In the genomic region with DNA sequence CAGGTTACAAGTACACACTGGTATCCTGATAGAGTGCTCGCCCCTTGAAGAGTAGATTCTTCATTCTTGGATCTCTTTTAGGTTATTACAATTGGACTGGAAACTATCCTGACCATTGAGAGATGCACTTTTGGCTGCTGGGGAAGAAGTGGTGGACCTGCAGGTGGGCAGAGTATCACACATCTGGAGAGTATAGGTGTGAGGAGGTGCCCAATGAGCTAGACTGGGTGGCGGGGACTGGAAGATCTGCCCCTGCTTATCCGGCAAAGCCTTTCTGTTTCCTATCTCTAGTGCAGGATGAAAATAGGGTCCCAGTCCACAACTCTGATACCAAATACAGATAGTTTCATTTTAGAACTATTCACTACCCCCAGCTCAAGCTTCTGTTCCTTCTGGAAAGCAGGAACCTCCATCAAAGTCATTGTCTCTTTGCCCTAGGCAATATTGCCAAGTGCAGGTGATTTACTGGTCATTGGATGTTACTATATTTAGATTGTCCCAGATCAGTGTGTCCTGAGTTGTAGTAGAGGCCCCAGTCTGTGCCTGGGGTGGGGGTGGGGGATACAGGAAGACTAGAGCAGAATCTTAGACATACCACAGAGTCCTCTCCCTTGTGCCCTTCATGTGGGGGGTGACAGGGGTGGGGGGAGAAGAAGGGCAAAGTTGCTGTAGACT, we compare ENCODE assay signal across 16 mouse cellular contexts.
"Had no signal": no experiment of that assay in that cellular context is flagged by ENCODE, and none has a peak within 500 bp of the region (broad histone marks: within the 10 kb centered on the region; RNA-seq: fewer than 3 reads in every experiment).

No protein-coding gene starts in this region.

- H3K4me3 ChIP-seq: lung, embryonic 15.5 days; megakaryocyte, embryonic 14.5 days; midbrain, embryonic 13.5 days; midbrain, embryonic 15.5 days; neural tube, embryonic 12.5 days; stomach, embryonic 15.5 days had no signal

- H3K27me3 ChIP-seq: lung, embryonic 15.5 days; midbrain, embryonic 13.5 days; midbrain, embryonic 15.5 days; neural tube, embryonic 12.5 days; stomach, embryonic 15.5 days had no signal

- H3K4me2 ChIP-seq: lung, embryonic 15.5 days; midbrain, embryonic 11.5 days; midbrain, embryonic 13.5 days; midbrain, embryonic 15.5 days; neural tube, embryonic 12.5 days; stomach, embryonic 15.5 days had no signal

- ATAC-seq: lung, postnatal 0 days; midbrain, embryonic 13.5 days; midbrain, embryonic 15.5 days had no signal

- H3K27ac ChIP-seq: lung, embryonic 15.5 days; macrophage; midbrain, embryonic 13.5 days; midbrain, embryonic 15.5 days; neural tube, embryonic 12.5 days; stomach, embryonic 15.5 days; stomach, postnatal 0 days had no signal

- H3K4me1 ChIP-seq: lung, embryonic 15.5 days; megakaryocyte, embryonic 14.5 days; midbrain, embryonic 13.5 days; midbrain, embryonic 15.5 days; neural tube, embryonic 12.5 days; stomach, embryonic 15.5 days had no signal

- DNase-seq: lung, postnatal 14 days; lung, postnatal 36 days; right cerebral cortex, postnatal 14 days; thymus, adult 2 months; thymus, postnatal 25 days; thymus, postnatal 4 days had no signal

- H3K9ac ChIP-seq: lung, embryonic 15.5 days; midbrain, embryonic 13.5 days; midbrain, embryonic 15.5 days; neural tube, embryonic 12.5 days; stomach, embryonic 15.5 days had no signal

- H3K36me3 ChIP-seq: lung, embryonic 15.5 days; midbrain, embryonic 13.5 days; midbrain, embryonic 15.5 days; neural tube, embryonic 12.5 days; stomach, embryonic 15.5 days had no signal

- H3K9me3 ChIP-seq: lung, embryonic 15.5 days; megakaryocyte, embryonic 14.5 days; midbrain, embryonic 13.5 days; midbrain, embryonic 15.5 days; neural tube, embryonic 12.5 days; stomach, embryonic 15.5 days had no signal
